10 mouse cellular contexts compared by ENCODE assay signal in genomic region chr8:120665726-120666455, GRCm38 (mm10). TPM values are rescaled to one million over a fixed set of nuclear protein-coding genes. Genes with fewer than 3 reads are reported as not detected.
DNase-seq lines count a peak whose midpoint lies in the region; ATAC-seq and TF ChIP-seq lines count a peak whose summit lies in the region.
"Had no signal": no experiment of that assay in that cellular context is flagged by ENCODE, and none has a peak within 500 bp of the region (broad histone marks: within the 10 kb centered on the region; RNA-seq: fewer than 3 reads in every experiment).

No protein-coding gene starts in this region.

- peaks cover 11% of the 10 kb centered on the region for H3K4me1 ChIP-seq in testis, adult 2 months (ENCODE audit: control insufficient read depth, insufficient read depth, low read length)
- peaks cover 27% of the 10 kb centered on the region for H3K4me1 ChIP-seq in hindbrain, postnatal 0 days (ENCODE audit: insufficient read depth, low read length)
- peaks cover 25% of the 10 kb centered on the region for H3K4me1 ChIP-seq in midbrain, embryonic 14.5 days (ENCODE audit: control insufficient read depth, insufficient read depth, low read length)

- no peak overlapping the region for H3K4me3 ChIP-seq in testis, adult 2 months (ENCODE audit: control insufficient read depth, low read depth, low read length)
- peak overlapping the region; percentile 89 for H3K4me3 ChIP-seq in hindbrain, postnatal 0 days (ENCODE audit: low read length)
- peak overlapping the region; percentile 86; the same call in 1 of the 2 replicates for H3K4me3 ChIP-seq in midbrain, embryonic 14.5 days (replicated peaks; ENCODE audit: low read depth, low read length)

- no peaks in the 10 kb centered on the region for H3K9me3 ChIP-seq in hindbrain, postnatal 0 days (ENCODE audit: low read length)
- no peaks in the 10 kb centered on the region for H3K9me3 ChIP-seq in midbrain, embryonic 14.5 days (ENCODE audit: control insufficient read depth, low read length)

- H3K27ac ChIP-seq in testis, adult 2 months (ENCODE audit: control insufficient read depth, insufficient read depth, low read depth, low read length) = peak overlapping the region; percentile 22; the same call in 1 of the 2 replicates
- H3K27ac ChIP-seq in hindbrain, postnatal 0 days = peak overlapping the region; percentile 64; the same call in 1 of the 2 replicates
- no peak overlapping the region for H3K27ac ChIP-seq in midbrain, embryonic 14.5 days (replicated peaks; ENCODE audit: low read depth, low read length)

- no peaks in the 10 kb centered on the region for H3K27me3 ChIP-seq in testis, adult 2 months (ENCODE audit: control insufficient read depth, insufficient read depth, low read length)
- no peaks in the 10 kb centered on the region for H3K27me3 ChIP-seq in hindbrain, postnatal 0 days (ENCODE audit: insufficient read depth, low read length)
- no peaks in the 10 kb centered on the region for H3K27me3 ChIP-seq in midbrain, embryonic 14.5 days (ENCODE audit: control insufficient read depth, insufficient read depth, low read length)
- H3K27me3 ChIP-seq: Patski had no signal

- peak; percentile 41 for DNase-seq in cerebellum, adult 9-11 months
- no peak for DNase-seq in cerebellum, adult 11 months
- no peak for DNase-seq in testis, postnatal 14 days (ENCODE audit: low spot score)
- DNase-seq in hindbrain, postnatal 0 days (ENCODE audit: low spot score) = peak; percentile 22
- peak; percentile 12 for DNase-seq in midbrain, embryonic 14.5 days
- DNase-seq in frontal cortex, postnatal 14 days (ENCODE audit: low spot score in 2 of 2) = no peak
- DNase-seq in layer of hippocampus, postnatal 10 days (ENCODE audit: low spot score in 2 of 2) = no peak

- TF ChIP-seq POLR2A in testis, adult 2 months (IDR thresholded peaks at IDR 0.05; ENCODE audit: control insufficient read depth, low read depth, low read length) = no peak

- H3K36me3 ChIP-seq in testis, adult 2 months (ENCODE audit: control insufficient read depth, insufficient read depth, low read length) = no peaks in the 10 kb centered on the region
- H3K36me3 ChIP-seq in hindbrain, postnatal 0 days (ENCODE audit: insufficient read depth, low read length) = peaks cover 5% of the 10 kb centered on the region; the same call in 1 of the 2 replicates
- peaks cover 10% of the 10 kb centered on the region for H3K36me3 ChIP-seq in midbrain, embryonic 14.5 days (ENCODE audit: control insufficient read depth, insufficient read depth, low read length)

- peak overlapping the region; percentile 81; the same call in 1 of the 2 replicates for H3K9ac ChIP-seq in hindbrain, postnatal 0 days (replicated peaks; ENCODE audit: low read length)
- H3K9ac ChIP-seq in midbrain, embryonic 14.5 days (replicated peaks; ENCODE audit: low read length) = peak overlapping the region; percentile 94; the same call in 1 of the 2 replicates

- H3K4me2 ChIP-seq in hindbrain, postnatal 0 days (ENCODE audit: low read depth, low read length) = peak overlapping the region; percentile 88
- H3K4me2 ChIP-seq in midbrain, embryonic 14.5 days (ENCODE audit: low read length) = peak overlapping the region; percentile 90

- ATAC-seq in hindbrain, postnatal 0 days = no peak
- ATAC-seq in midbrain, embryonic 14.5 days (ENCODE audit: low FRiP score, low TSS enrichment) = no peak
- ATAC-seq: Patski had no signal

- TF ChIP-seq CTCF in testis, adult 2 months (IDR thresholded peaks at IDR 0.05; ENCODE audit: control insufficient read depth, insufficient read depth, insufficient replicate concordance, low read depth, low read length) = no peak
- TF ChIP-seq CTCF in hindbrain, postnatal 0 days (IDR thresholded peaks at IDR 0.05; ENCODE audit: low read depth) = peak; percentile 52

- 65% methylated on average over 3 of the region's 3 CpGs for WGBS in hindbrain, postnatal 0 days
- WGBS in midbrain, embryonic 14.5 days = 75% methylated on average over 3 of the region's 3 CpGs

RNA-seq across cellular contexts. Expression of gene Gm27021, which starts 2.0 kb away (rescaled TPM):
- polyA plus RNA-seq in testis, adult 2 months (2012; rRNA removed) = 0.57 and 0.59 TPM in 2 replicates
- 3.1 and 7.0 TPM in 2 replicates for total RNA-seq in hindbrain, postnatal 0 days (2014; rRNA removed)
- polyA plus RNA-seq in hindbrain, postnatal 0 days (2015; fragmentation: Nextera tagmentation; extraction: Ambion mirVana) = 10.2 and 10.9 TPM in 2 replicates
- polyA plus RNA-seq in midbrain, embryonic 14.5 days (2014; fragmentation: Nextera tagmentation; extraction: Ambion mirVana) = 4.9 and 5.1 TPM in 2 replicates
- under 1 TPM in 1 of 2 experiments, not detected in 1; 0.51 TPM for total RNA-seq in layer of hippocampus, postnatal 10 days (2021)
- total RNA-seq: neutrophil, adult 5-6 weeks had no signal

RNA-seq across cellular contexts. Expression of gene Cox4i1, which starts 2.1 kb away (rescaled TPM):
- 803 and 957 TPM in 2 replicates for polyA plus RNA-seq in testis, adult 2 months (2012; rRNA removed)
- total RNA-seq in hindbrain, postnatal 0 days (2014; rRNA removed) = 545 and 609 TPM in 2 replicates
- polyA plus RNA-seq in hindbrain, postnatal 0 days (2015; fragmentation: Nextera tagmentation; extraction: Ambion mirVana) = 1,628 and 1,662 TPM in 2 replicates
- 1,016 and 1,147 TPM in 2 replicates for polyA plus RNA-seq in midbrain, embryonic 14.5 days (2014; fragmentation: Nextera tagmentation; extraction: Ambion mirVana)
- 100 to 1,000 TPM; 930 to 997 TPM for total RNA-seq in layer of hippocampus, postnatal 10 days (2021)

RNA-seq across cellular contexts. Expression of gene Emc8, which starts 2.5 kb away (rescaled TPM):
- polyA plus RNA-seq in testis, adult 2 months (2012; rRNA removed) = 29.4 and 38.1 TPM in 2 replicates
- 55.3 and 87.9 TPM in 2 replicates for total RNA-seq in hindbrain, postnatal 0 days (2014; rRNA removed)
- polyA plus RNA-seq in hindbrain, postnatal 0 days (2015; fragmentation: Nextera tagmentation; extraction: Ambion mirVana) = 124 and 128 TPM in 2 replicates
- 108 and 142 TPM in 2 replicates for polyA plus RNA-seq in midbrain, embryonic 14.5 days (2014; fragmentation: Nextera tagmentation; extraction: Ambion mirVana)
- total RNA-seq in layer of hippocampus, postnatal 10 days (2021) = 10 to 100 TPM; 70.7 to 82.3 TPM

RNA-seq across cellular contexts. Expression of gene 1190005I06Rik, which starts 18.5 kb away (rescaled TPM):
- polyA plus RNA-seq in testis, adult 2 months (2012; rRNA removed) = 10.4 and 10.9 TPM in 2 replicates
- 12.3 and 26.5 TPM in 2 replicates for total RNA-seq in hindbrain, postnatal 0 days (2014; rRNA removed)
- 17.3 and 20.6 TPM in 2 replicates for polyA plus RNA-seq in hindbrain, postnatal 0 days (2015; fragmentation: Nextera tagmentation; extraction: Ambion mirVana)
- polyA plus RNA-seq in midbrain, embryonic 14.5 days (2014; fragmentation: Nextera tagmentation; extraction: Ambion mirVana) = 11.8 and 12.8 TPM in 2 replicates
- 10 to 100 TPM in 1 of 2 experiments, 1 to 10 TPM in 1; 9.0 to 13.1 TPM for total RNA-seq in layer of hippocampus, postnatal 10 days (2021)
- total RNA-seq: neutrophil, adult 5-6 weeks had no signal

Comparison
In these comparisons a context has a peak if more than half of its experiments do, and no peak if none do; other contexts are left out.
1. DNase-seq: peak in cerebellum, adult 9-11 months (single experiment), hindbrain, postnatal 0 days (single experiment) and midbrain, embryonic 14.5 days (single experiment); none in cerebellum, adult 11 months (single experiment), testis, postnatal 14 days (single experiment), frontal cortex, postnatal 14 days (0 of 2) and layer of hippocampus, postnatal 10 days (0 of 2).